Mouse (Mus musculus) liver, embryonic 15.5 days (tissue): ENCODE data around the gene Ccdc141. TPM values are rescaled to one million over a fixed set of nuclear protein-coding genes. Genes with fewer than 3 reads are reported as not detected.

Source experiments
- ATAC-seq: fragments of 200-750 bp; cut with Nextera tagmentation; 2 replicates; pipeline ENCODE4 v1.8.0; 2017; ENCODE audit warnings: moderate number of reproducible peaks, mild to moderate bottlenecking, moderate library complexity; ENCODE audit not compliant: insufficient read depth
- H3K27ac ChIP-seq: fragments of 300-500 bp; sonication (generic); replicated peaks from 2 replicates; pipeline ENCODE4 v1.5.1; 2015; ENCODE audit warnings: mild to moderate bottlenecking, inconsistent platforms
- H3K27me3 ChIP-seq: fragments of 300-500 bp; sonication (generic); 2 replicates; pipeline ENCODE4 v1.6.1; 2015; ENCODE audit warnings: mild to moderate bottlenecking, inconsistent platforms
- H3K36me3 ChIP-seq: fragments of 300-500 bp; sonication (generic); replicated peaks from 2 replicates; pipeline ENCODE4 v1.6.1; 2015; ENCODE audit warnings: moderate library complexity, mild to moderate bottlenecking, inconsistent platforms
- H3K4me1 ChIP-seq: fragments of 300-500 bp; sonication (generic); replicated peaks from 2 replicates; pipeline ENCODE4 v1.6.1; 2015; ENCODE audit warnings: inconsistent platforms
- H3K4me2 ChIP-seq: fragments of 300-500 bp; sonication (generic); 2 replicates; pipeline ENCODE4 v1.6.1; 2015; ENCODE audit warnings: moderate library complexity, mild to moderate bottlenecking, inconsistent platforms
- H3K4me3 ChIP-seq: fragments of 300-500 bp; sonication (generic); replicated peaks from 2 replicates; pipeline ENCODE4 v1.5.1; 2015; ENCODE audit warnings: mild to moderate bottlenecking, inconsistent platforms
- H3K9ac ChIP-seq: fragments of 300-500 bp; sonication (generic); 2 replicates; pipeline ENCODE4 v1.6.1; 2015; ENCODE audit warnings: moderate library complexity, mild to moderate bottlenecking, inconsistent platforms
- H3K9me3 ChIP-seq: fragments of 300-500 bp; sonication (generic); replicated peaks from 2 replicates; pipeline ENCODE4 v1.6.1; 2016; ENCODE audit warnings: inconsistent platforms
- WGBS: fragments of 180-500 bp; shearing (Covaris S2); methylation state at CpG from one replicate; pipeline ENCODE4 v1.1.7; 2015; ENCODE audit warnings: mixed read lengths; ENCODE audit not compliant: insufficient replicate concordance; 5-methylcytosine and 5-hydroxymethylcytosine counted together
- polyA plus RNA-seq: library from polyadenylated mRNA; unstranded; fragments of >200 nt; fragmentation: Nextera tagmentation; extraction: Ambion mirVana; gene quantifications from 2 replicates; pipeline ENCODE4 v1.2.1, GENCODE M21; 2015

Gene Ccdc141
- polyA plus RNA-seq, 1 experiment from 2014 or later = 1.4 TPM

- no peak overlapping the region for H3K9ac ChIP-seq
- H3K4me2 ChIP-seq = no peak overlapping the region
- no peaks in the 10 kb centered on the region for H3K36me3 ChIP-seq
- H3K4me1 ChIP-seq = no peaks in the 10 kb centered on the region
- no peak overlapping the region for H3K4me3 ChIP-seq
- no peak for ATAC-seq
- H3K9me3 ChIP-seq = no peaks in the 10 kb centered on the region
- H3K27me3 ChIP-seq = no peaks in the 10 kb centered on the region
- no peak overlapping the region for H3K27ac ChIP-seq
- WGBS = 51% methylated on average over 3 of the region's 3 CpGs
Measured at GRCm38 (mm10) chr2:77163381-77163780, 7.1 kb downstream of the Ccdc141 start.

- H3K27ac ChIP-seq = no peak overlapping the region
Measured at GRCm38 (mm10) chr2:77162135-77162534, 8.3 kb downstream of the Ccdc141 start.

GRCm38 (mm10) chr2:77157546-77157945, 12.9 kb downstream of the Ccdc141 start:
- WGBS = 79% methylated on average over 4 of the region's 4 CpGs
- Histone ChIP-seq H3K4me1 (no peaks in the 10 kb centered on the region), H3K4me2 (no peak overlapping the region), H3K36me3 (no peaks in the 10 kb centered on the region), H3K27me3 (no peaks in the 10 kb centered on the region), H3K27ac (no peak overlapping the region), H3K9me3 (no peaks in the 10 kb centered on the region), H3K9ac (no peak overlapping the region), H3K4me3 (no peak overlapping the region)
- ATAC-seq = no peak

More at GRCm38 (mm10) chr2:77162135-77162534, 8.3 kb downstream of the Ccdc141 start:
- WGBS = 60% methylated on average over 3 of the region's 3 CpGs
- Histone ChIP-seq H3K9ac (no peak overlapping the region), H3K9me3 (no peaks in the 10 kb centered on the region), H3K4me1 (no peaks in the 10 kb centered on the region), H3K36me3 (no peaks in the 10 kb centered on the region), H3K4me2 (no peak overlapping the region), H3K4me3 (no peak overlapping the region), H3K27me3 (no peaks in the 10 kb centered on the region)
- ATAC-seq = no peak

GRCm38 (mm10) chr2:77154080-77154479, 16.4 kb downstream of the Ccdc141 start:
- H3K4me2 ChIP-seq = 0 out of 2 replicates have a peak overlapping the region, but pooled peaks have one; percentile 7
- H3K27ac ChIP-seq = no peak overlapping the region
- H3K9ac ChIP-seq = no peak overlapping the region
- H3K4me1 ChIP-seq = no peaks in the 10 kb centered on the region
- WGBS = 9% methylated on average over 4 of the region's 4 CpGs
- no peaks in the 10 kb centered on the region for H3K27me3 ChIP-seq
- H3K4me3 ChIP-seq = no peak overlapping the region
- ATAC-seq = peak; percentile 71
- H3K36me3 ChIP-seq = no peaks in the 10 kb centered on the region
- no peaks in the 10 kb centered on the region for H3K9me3 ChIP-seq

GRCm38 (mm10) chr2:77151255-77151654, 19.2 kb downstream of the Ccdc141 start:
- no peak overlapping the region for H3K4me2 ChIP-seq
- H3K4me1 ChIP-seq = no peaks in the 10 kb centered on the region
- H3K36me3 ChIP-seq = no peaks in the 10 kb centered on the region
- 78% methylated on average over 8 of the region's 8 CpGs for WGBS
- H3K9ac ChIP-seq = no peak overlapping the region
- H3K27me3 ChIP-seq = no peaks in the 10 kb centered on the region
- H3K9me3 ChIP-seq = no peaks in the 10 kb centered on the region
- no peak for ATAC-seq
- H3K27ac ChIP-seq = no peak overlapping the region
- no peak overlapping the region for H3K4me3 ChIP-seq

GRCm38 (mm10) chr2:77149576-77149975, 20.9 kb downstream of the Ccdc141 start:
- 57% methylated on average over 2 of the region's 2 CpGs for WGBS
- H3K4me1 ChIP-seq = no peaks in the 10 kb centered on the region
- H3K9ac ChIP-seq = no peak overlapping the region
- H3K27me3 ChIP-seq = no peaks in the 10 kb centered on the region
- H3K9me3 ChIP-seq = no peaks in the 10 kb centered on the region
- no peak overlapping the region for H3K4me2 ChIP-seq
- H3K36me3 ChIP-seq = no peaks in the 10 kb centered on the region
- no peak overlapping the region for H3K4me3 ChIP-seq
- no peak for ATAC-seq
- no peak overlapping the region for H3K27ac ChIP-seq

GRCm38 (mm10) chr2:77148215-77148614, 22.2 kb downstream of the Ccdc141 start:
- Histone ChIP-seq H3K4me1 (no peaks in the 10 kb centered on the region), H3K4me2 (no peak overlapping the region), H3K9me3 (no peaks in the 10 kb centered on the region), H3K36me3 (no peaks in the 10 kb centered on the region), H3K27ac (no peak overlapping the region), H3K27me3 (no peaks in the 10 kb centered on the region), H3K4me3 (no peak overlapping the region), H3K9ac (no peak overlapping the region)
- WGBS = 38% methylated on average over 4 of the region's 4 CpGs
- no peak for ATAC-seq

GRCm38 (mm10) chr2:77146968-77147367, 23.5 kb downstream of the Ccdc141 start:
- H3K27ac ChIP-seq = no peak overlapping the region
- no peaks in the 10 kb centered on the region for H3K27me3 ChIP-seq
- H3K9me3 ChIP-seq = no peaks in the 10 kb centered on the region
- no peak for ATAC-seq
- no peak overlapping the region for H3K4me3 ChIP-seq
- no peaks in the 10 kb centered on the region for H3K36me3 ChIP-seq
- H3K9ac ChIP-seq = no peak overlapping the region
- 60% methylated on average over 2 of the region's 2 CpGs for WGBS
- no peak overlapping the region for H3K4me2 ChIP-seq
- no peaks in the 10 kb centered on the region for H3K4me1 ChIP-seq

GRCm38 (mm10) chr2:77146291-77146690, 24.1 kb downstream of the Ccdc141 start:
- H3K9me3 ChIP-seq = no peaks in the 10 kb centered on the region
- no peak overlapping the region for H3K9ac ChIP-seq
- ATAC-seq = no peak
- no peak overlapping the region for H3K27ac ChIP-seq
- H3K4me3 ChIP-seq = no peak overlapping the region
- no peaks in the 10 kb centered on the region for H3K4me1 ChIP-seq
- H3K4me2 ChIP-seq = no peak overlapping the region
- WGBS = 45% methylated on average over 3 of the region's 3 CpGs
- no peaks in the 10 kb centered on the region for H3K36me3 ChIP-seq
- no peaks in the 10 kb centered on the region for H3K27me3 ChIP-seq

GRCm38 (mm10) chr2:77143536-77143935, 26.9 kb downstream of the Ccdc141 start:
- Histone ChIP-seq H3K36me3 (no peaks in the 10 kb centered on the region), H3K9ac (no peak overlapping the region), H3K27me3 (no peaks in the 10 kb centered on the region), H3K4me2 (no peak overlapping the region), H3K9me3 (no peaks in the 10 kb centered on the region), H3K27ac (no peak overlapping the region), H3K4me1 (no peaks in the 10 kb centered on the region), H3K4me3 (no peak overlapping the region)
- no peak for ATAC-seq
- WGBS = 65% methylated on average over 6 of the region's 6 CpGs

- ATAC-seq = no peak
- no peaks in the 10 kb centered on the region for H3K9me3 ChIP-seq
- H3K36me3 ChIP-seq = no peaks in the 10 kb centered on the region
- no peak overlapping the region for H3K9ac ChIP-seq
- no peaks in the 10 kb centered on the region for H3K4me1 ChIP-seq
- 39% methylated on average over 6 of the region's 6 CpGs for WGBS
- H3K27me3 ChIP-seq = no peaks in the 10 kb centered on the region
- no peak overlapping the region for H3K4me2 ChIP-seq
- no peak overlapping the region for H3K27ac ChIP-seq
- H3K4me3 ChIP-seq = no peak overlapping the region
Measured at GRCm38 (mm10) chr2:77138879-77139278, 31.6 kb downstream of the Ccdc141 start.

GRCm38 (mm10) chr2:77134906-77135305, 35.5 kb downstream of the Ccdc141 start:
- Histone ChIP-seq H3K36me3 (no peaks in the 10 kb centered on the region), H3K27me3 (no peaks in the 10 kb centered on the region), H3K4me3 (no peak overlapping the region), H3K4me1 (no peaks in the 10 kb centered on the region), H3K9me3 (no peaks in the 10 kb centered on the region), H3K9ac (no peak overlapping the region), H3K4me2 (no peak overlapping the region), H3K27ac (no peak overlapping the region)
- WGBS = 26% methylated on average over 1 of the region's 1 CpGs
- no peak for ATAC-seq
